In genomic region chr1:51795586-51796309, GRCm38 (mm10) we compare ENCODE assay signal across 11 mouse cellular contexts.
A peak's percentile ranks its signal among the peaks of the same experiment; 100 is the strongest.
DNase-seq lines count a peak whose midpoint lies in the region; ATAC-seq and TF ChIP-seq lines count a peak whose summit lies in the region.
"Had no signal": no experiment of that assay in that cellular context is flagged by ENCODE, and none has a peak within 500 bp of the region (broad histone marks: within the 10 kb centered on the region; RNA-seq: fewer than 3 reads in every experiment).

No protein-coding gene starts in this region.

- H3K4me1 ChIP-seq in forebrain, postnatal 0 days (ENCODE audit: insufficient read depth) = no peaks in the 10 kb centered on the region
- peaks cover 15% of the 10 kb centered on the region for H3K4me1 ChIP-seq in midbrain, embryonic 12.5 days
- H3K4me1 ChIP-seq: heart, embryonic 10.5 days had no signal

- no peak overlapping the region for H3K4me2 ChIP-seq in forebrain, postnatal 0 days (ENCODE audit: low read depth)
- no peak overlapping the region for H3K4me2 ChIP-seq in midbrain, embryonic 12.5 days (replicated peaks)

- no peak overlapping the region for H3K27ac ChIP-seq in forebrain, postnatal 0 days (ENCODE audit: low read depth, low read length)
- H3K27ac ChIP-seq in midbrain, embryonic 12.5 days (replicated peaks) = peak overlapping the region; percentile 64
- H3K27ac ChIP-seq: heart, embryonic 10.5 days; macrophage had no signal

- 64% methylated on average over 9 of the region's 9 CpGs for WGBS in forebrain, postnatal 0 days
- WGBS in midbrain, embryonic 12.5 days = 43% methylated on average over 9 of the region's 9 CpGs

- TF ChIP-seq CTCF in forebrain, postnatal 0 days (IDR thresholded peaks at IDR 0.05; ENCODE audit: low read depth) = no peak

- no peak overlapping the region for H3K4me3 ChIP-seq in forebrain, postnatal 0 days (ENCODE audit: low read depth, low read length)
- H3K4me3 ChIP-seq in midbrain, embryonic 12.5 days = no peak overlapping the region
- H3K4me3 ChIP-seq: heart, embryonic 10.5 days had no signal

- no peak for ATAC-seq in cerebellum, adult (ENCODE audit: insufficient number of reproducible peaks, low FRiP score, low TSS enrichment)
- ATAC-seq in forebrain, postnatal 0 days = peak; percentile 43; the same call in 1 of the 2 replicates
- peak; percentile 81 for ATAC-seq in midbrain, embryonic 12.5 days (ENCODE audit: low FRiP score, low read depth)
- no peak for ATAC-seq in erythroid progenitor cell, adult 5-6 weeks (replicated peaks; ENCODE audit: low FRiP score, poor library complexity, severe bottlenecking)

- H3K9me3 ChIP-seq in forebrain, postnatal 0 days (ENCODE audit: low read length) = no peaks in the 10 kb centered on the region
- no peaks in the 10 kb centered on the region; the same call in 1 of the 2 replicates for H3K9me3 ChIP-seq in midbrain, embryonic 12.5 days
- H3K9me3 ChIP-seq: heart, embryonic 10.5 days had no signal

- no peaks in the 10 kb centered on the region for H3K27me3 ChIP-seq in forebrain, postnatal 0 days (ENCODE audit: insufficient read depth, low read length)
- no peaks in the 10 kb centered on the region for H3K27me3 ChIP-seq in midbrain, embryonic 12.5 days

- H3K9ac ChIP-seq in forebrain, postnatal 0 days = no peak overlapping the region
- no peak overlapping the region for H3K9ac ChIP-seq in midbrain, embryonic 12.5 days (replicated peaks)

- H3K36me3 ChIP-seq in forebrain, postnatal 0 days (ENCODE audit: insufficient read depth) = peaks cover 17% of the 10 kb centered on the region
- H3K36me3 ChIP-seq in midbrain, embryonic 12.5 days = peaks cover 24% of the 10 kb centered on the region

- peak; percentile 11 to 16 for DNase-seq in cerebellum, postnatal 14 days
- peak; percentile 39 for DNase-seq in adrenal gland, postnatal 25 days
- no peak for DNase-seq in forebrain, postnatal 0 days
- DNase-seq in heart, postnatal 4 days = no peak
- DNase-seq in kidney, adult 18-20 months = no peak
- DNase-seq: kidney, adult 2 months had no signal

Comparison
In these comparisons a context has a peak if more than half of its experiments do, and no peak if none do; other contexts are left out.
1. DNase-seq: peak in cerebellum, postnatal 14 days (2 of 2) and adrenal gland, postnatal 25 days (single experiment); none in forebrain, postnatal 0 days (single experiment), heart, postnatal 4 days (single experiment) and kidney, adult 18-20 months (single experiment).
2. ATAC-seq: peak in forebrain, postnatal 0 days (single experiment) and midbrain, embryonic 12.5 days (single experiment); none in cerebellum, adult (single experiment) and erythroid progenitor cell, adult 5-6 weeks (single experiment).